Mouse (Mus musculus) retina, embryonic 14.5 days (tissue): ENCODE measurements at regions not wholly inside any gene's neighbourhood (a gene's known extent, or its start where the extent isn't known, plus 50 kb on each side); places are given as distances from the start of the nearest gene placed in this dataset.

Experiments
- DNase-seq: peaks from one replicate; pipeline ENCODE4 v3.0.0-alpha.2; 2015; ENCODE audit warnings: low spot score

DNA sequence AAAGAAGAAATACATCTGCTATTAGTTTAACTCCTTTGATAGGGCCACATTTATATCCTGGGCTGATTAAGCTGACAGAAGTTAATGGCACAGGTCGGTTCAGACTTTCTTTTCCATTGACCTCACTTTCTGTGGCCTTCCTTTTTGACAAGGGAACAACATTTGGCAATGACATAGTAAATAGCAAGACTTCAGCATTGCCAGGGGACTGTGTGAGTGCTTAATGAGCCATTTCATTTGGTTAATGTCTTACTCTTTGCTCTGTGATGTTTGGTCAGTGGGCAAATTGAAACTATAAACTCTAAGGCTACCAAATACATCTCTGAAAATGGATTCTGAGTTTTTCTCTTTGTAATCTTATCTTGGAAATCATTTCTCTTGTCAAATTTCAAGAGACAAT is 1405.9 kb downstream of the Nxph1 start:
- DNase-seq, result no peak

DNA sequence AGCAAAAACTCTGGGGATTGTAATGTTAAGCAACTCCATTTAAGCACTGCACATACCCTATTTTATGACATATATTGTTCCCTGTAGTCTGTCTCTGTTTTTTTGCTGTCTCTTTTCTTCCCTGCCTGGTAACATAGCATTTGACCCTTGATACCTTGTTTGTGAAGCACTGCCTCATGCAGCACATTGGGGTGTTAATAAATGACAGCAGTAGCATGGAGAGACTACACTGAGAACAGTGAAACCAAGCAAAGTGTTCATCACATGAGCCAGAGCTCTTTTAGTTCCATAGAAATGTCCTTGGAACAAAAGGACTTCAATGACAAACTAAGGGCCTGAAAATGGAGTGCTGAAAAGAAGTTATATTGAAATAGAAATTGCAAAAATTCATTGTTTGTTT is 1416.9 kb downstream of the Nxph1 start:
- no peak for DNase-seq

DNA sequence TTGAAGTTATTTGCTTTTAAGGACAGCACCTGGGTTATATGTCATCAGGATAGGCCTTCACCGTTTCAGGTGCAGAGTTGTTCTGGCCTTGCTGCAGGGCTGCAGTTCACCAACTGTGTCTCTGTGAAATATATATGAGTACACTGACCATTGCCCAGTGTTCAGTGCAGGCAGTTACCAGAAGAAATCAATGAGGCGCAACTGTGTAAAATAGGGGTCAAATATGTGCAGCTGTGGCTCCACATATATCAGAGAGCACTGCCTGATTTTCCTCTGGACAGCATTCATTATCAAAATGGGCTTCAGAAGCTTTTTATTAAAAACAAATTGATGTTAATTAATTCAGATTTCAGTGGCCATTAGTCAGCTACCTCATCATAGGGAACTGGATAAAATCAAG is 1426.2 kb downstream of the Nxph1 start:
- peak; percentile 2 for DNase-seq

DNA sequence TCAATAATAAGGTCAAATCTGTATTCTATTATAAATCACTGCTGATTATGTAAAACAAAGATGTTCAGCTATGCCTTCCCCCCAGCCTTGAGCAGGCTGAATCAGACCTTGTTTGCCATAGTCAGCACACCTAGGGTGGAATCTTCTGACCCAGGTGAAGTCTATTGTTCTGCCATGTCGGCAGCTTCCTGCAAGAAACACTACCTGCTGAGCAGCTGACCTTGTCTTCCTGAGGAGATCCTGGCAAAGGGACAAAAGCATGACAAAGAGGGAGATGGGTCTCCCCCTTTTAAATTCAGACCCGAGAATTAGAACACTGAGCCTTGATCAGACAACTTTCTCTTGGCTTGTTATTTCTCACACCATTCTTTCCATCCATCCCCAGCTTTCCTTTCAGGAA is 1476.4 kb downstream of the Nxph1 start:
- DNase-seq, result no peak

DNA sequence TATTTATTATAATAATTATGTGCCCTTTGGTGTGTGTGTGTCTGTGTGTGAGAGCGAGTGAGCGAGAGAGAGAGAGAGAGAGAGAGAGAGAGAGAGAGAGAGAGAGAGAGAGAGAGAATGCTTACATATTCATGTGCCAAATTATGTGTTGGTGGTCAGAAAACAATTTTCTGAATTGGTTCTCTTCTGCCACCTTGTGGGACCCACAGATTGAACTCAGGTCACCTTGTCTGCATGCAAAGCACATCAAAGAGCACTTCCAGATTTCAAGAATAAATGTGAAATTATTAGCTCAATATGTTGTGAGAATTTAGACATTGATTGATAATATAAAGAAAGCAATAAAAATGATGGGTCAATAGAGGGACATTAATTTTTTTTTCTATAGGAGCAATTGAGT is 1477.3 kb downstream of the Nxph1 start:
- peak; percentile 7 for DNase-seq

DNA sequence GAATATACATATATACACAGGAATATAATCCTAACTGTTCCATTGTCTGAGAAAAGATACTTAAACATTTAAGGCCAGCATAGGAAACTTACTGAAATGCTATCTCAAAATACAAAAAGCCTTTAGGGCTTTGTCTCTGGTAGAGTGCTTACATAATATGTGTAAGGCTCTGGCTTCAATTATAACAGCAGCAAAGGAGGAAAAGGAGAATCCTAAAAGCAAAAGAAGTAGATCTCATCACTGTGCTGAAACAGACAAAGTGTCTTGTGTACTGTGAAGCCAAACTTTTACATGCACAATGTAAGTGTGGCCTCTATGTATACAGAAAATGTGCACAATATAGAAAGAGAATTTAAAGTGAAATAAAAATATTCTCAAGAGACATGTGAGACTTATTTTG is 1464.1 kb downstream of the Ndufa4 start:
- no peak for DNase-seq

DNA sequence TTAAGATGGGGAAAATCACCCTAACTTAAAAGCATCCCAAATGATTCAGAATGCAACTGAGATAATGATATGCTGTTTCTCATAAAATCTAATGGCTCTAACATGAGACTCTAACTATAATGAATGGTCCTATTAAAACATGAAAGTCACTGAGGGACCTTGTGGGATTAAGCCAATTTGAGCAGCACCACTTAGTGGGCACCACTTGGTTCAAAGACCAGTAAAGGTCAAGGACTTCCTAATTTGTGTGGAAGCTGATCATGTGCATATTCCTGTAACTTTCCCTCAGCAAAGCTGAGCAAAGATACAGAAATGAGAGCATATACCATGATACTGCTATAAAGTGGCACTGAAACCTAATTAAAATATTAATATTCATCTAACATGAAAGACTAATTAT is 1451.3 kb downstream of the Ndufa4 start:
- no peak for DNase-seq

DNA sequence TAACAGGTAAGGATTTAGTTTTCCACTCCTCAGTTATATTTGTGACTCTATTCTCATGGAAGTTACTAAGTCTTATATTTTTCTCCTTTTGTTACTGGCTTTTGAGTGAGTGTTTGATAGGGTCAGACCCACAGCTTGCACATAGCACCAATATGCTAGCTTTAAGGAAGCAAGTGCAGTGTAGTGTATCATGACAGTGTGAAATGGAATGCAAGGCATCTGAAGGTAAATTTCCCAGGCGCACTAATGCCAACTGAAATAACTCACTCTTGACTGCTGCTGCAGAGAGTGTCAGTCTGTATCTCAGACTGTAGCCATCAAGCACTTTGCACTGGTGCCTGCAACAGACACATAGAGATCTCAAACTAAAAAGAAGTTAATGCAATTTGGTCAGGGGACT is 1438.3 kb downstream of the Ndufa4 start:
- DNase-seq, result peak; percentile 2
